Mouse (Mus musculus) cortical plate, adult 2 months (tissue): Measurements from ENCODE around the gene Rai14.

Experiments used
- CTCF ChIP-seq: fragments of 200-500 bp; IDR thresholded peaks from 2 replicates; pipeline ENCODE4 v1.5.1; 2011; ENCODE audit warnings: mild to moderate bottlenecking, control low read depth, low read length; ENCODE audit not compliant: insufficient read depth; ENCODE audit errors: extremely low read depth
- POLR2A ChIP-seq: fragments of 200-500 bp; IDR thresholded peaks from 2 replicates; pipeline ENCODE4 v1.6.1; 2011; ENCODE audit warnings: mild to moderate bottlenecking, low read length, control low read depth; ENCODE audit not compliant: insufficient read depth; ENCODE audit errors: extremely low read depth

DNA sequence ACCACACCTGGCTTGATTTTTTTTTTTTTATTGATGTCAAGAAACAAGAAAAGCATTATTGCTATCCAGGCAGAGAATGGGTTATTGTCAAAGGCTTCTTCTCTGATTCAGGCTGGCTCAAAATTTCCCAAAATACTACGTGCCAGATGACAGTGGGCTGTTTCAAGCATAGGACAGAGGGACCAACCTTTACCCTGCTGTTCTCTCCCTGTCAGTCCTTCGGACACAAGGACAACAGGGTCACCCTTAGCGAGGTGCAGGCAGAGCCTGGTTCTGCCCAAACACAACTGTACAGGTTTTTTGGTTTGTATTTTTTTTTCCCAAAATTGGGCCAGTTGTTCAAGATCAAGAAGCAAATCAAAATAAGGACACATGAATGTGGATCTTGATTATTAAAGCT lies 70.6 kb downstream of the Rai14 start:
- TF ChIP-seq CTCF: no peak
- no peak for TF ChIP-seq POLR2A
